Mouse (Mus musculus) spleen, adult 2 months (tissue): ENCODE data around the gene Zmynd8.

Source experiments
- CTCF ChIP-seq: fragments of 200-500 bp; IDR thresholded peaks from 2 replicates; pipeline ENCODE4 v1.5.1; 2011; ENCODE audit warnings: mild to moderate bottlenecking, inconsistent platforms; ENCODE audit not compliant: insufficient read depth, insufficient read length, insufficient replicate concordance; ENCODE audit errors: extremely low read depth
- POLR2A ChIP-seq: fragments of 200-500 bp; IDR thresholded peaks from 2 replicates; pipeline ENCODE4 v1.6.1; 2011; ENCODE audit warnings: low read depth, low read length, inconsistent platforms

DNA sequence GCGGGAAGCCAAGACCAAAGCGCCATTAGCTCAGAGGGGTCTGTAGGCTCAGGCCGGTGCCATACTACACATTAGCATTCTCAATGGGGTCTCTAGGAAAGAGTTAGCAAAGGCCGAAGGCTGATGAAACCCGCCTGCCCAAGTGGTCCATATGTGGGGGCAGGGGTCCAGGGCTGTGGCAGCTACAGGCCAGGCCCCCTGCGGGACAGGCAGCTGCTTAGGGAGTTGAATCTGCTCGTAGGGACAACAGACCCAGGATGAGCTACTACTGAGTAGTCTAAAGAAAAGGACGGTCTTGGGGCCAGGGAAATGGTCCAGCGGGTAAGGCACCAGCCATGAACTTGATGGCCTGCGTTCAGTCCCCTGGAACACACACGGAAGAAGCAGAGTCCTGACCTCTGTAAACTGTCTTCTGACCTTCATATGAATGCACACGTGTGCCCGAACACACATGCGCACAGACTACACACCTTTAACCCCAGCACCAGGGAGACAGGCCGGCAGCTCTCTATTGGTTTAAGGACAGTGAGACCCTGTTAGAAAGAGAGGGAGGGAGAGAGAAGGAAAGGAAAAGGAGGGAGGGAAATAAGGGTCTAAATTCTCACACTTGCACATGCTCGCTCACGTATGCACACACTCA is 73.4 kb downstream of the Zmynd8 start:
- no peak for TF ChIP-seq CTCF
- TF ChIP-seq POLR2A: no peak
